Mouse (Mus musculus): ENCODE results near the gene Ppp4c. TPM values are rescaled to one million over a fixed set of nuclear protein-coding genes. Genes with fewer than 3 reads are reported as not detected.

Gene Ppp4c
- 10 to 100 TPM; 74.6 to 74.7 TPM for total RNA-seq (2021)
- long read RNA-seq, experiment 1, transcript Ppp4c-211 (8 exons, 1,400 nt) = minor isoform, 33 of 91 reads
- long read RNA-seq, experiment 1, transcript Ppp4c-201 (9 exons, 1,359 nt) = major isoform, 39 of 91 reads
- long read RNA-seq, experiment 1, partial matches to known transcripts = 5 of 91 reads
- long read RNA-seq, experiment 1, other reads (novel, unspliced or antisense) = 14 of 91 reads
- long read RNA-seq, experiment 2, transcript Ppp4c-211 (8 exons, 1,400 nt) = minor isoform, 45 of 119 reads
- long read RNA-seq, experiment 2, transcript Ppp4c-201 (9 exons, 1,359 nt) = major isoform, 53 of 119 reads
- long read RNA-seq, experiment 2, partial matches to known transcripts = 5 of 119 reads
- long read RNA-seq, experiment 2, other reads (novel, unspliced or antisense) = 14 of 119 reads

- DNase-seq (ENCODE audit: low spot score in 2 of 2) = peak; percentile 94 to 99
These were observed at the start of gene Ppp4c for GRCm38 (mm10) chr7:126791851-126792720. Gene Ppp4c, minus strand, starts transcription at chr7:126792496.

- DNase-seq (ENCODE audit: low spot score in 2 of 2) = no peak
These were observed 41.0 kb upstream of the Ppp4c start for GRCm38 (mm10) chr7:126833294-126833693.

GRCm38 (mm10) chr7:126832036-126832598 is 39.8 kb upstream of the Ppp4c start:
- peak in 1 of 2 experiments; percentile 64 for DNase-seq (ENCODE audit: low spot score in 2 of 2)

- DNase-seq (ENCODE audit: low spot score in 2 of 2) = no peak
These were observed 39.2 kb upstream of the Ppp4c start, which contains the start of gene 4930451I11Rik for GRCm38 (mm10) chr7:126831539-126831938. Gene 4930451I11Rik, minus strand, starts transcription at chr7:126831639.

GRCm38 (mm10) chr7:126825952-126826351 is 33.7 kb upstream of the Ppp4c start:
- no peak for DNase-seq (ENCODE audit: low spot score in 2 of 2)

- no peak for DNase-seq (ENCODE audit: low spot score in 2 of 2)
These were observed 33.1 kb upstream of the Ppp4c start for GRCm38 (mm10) chr7:126825403-126825802.

GRCm38 (mm10) chr7:126823940-126824339 is 31.6 kb upstream of the Ppp4c start:
- no peak for DNase-seq (ENCODE audit: low spot score in 2 of 2)

GRCm38 (mm10) chr7:126823202-126823711 is 31.0 kb upstream of the Ppp4c start:
- DNase-seq (ENCODE audit: low spot score in 2 of 2) = no peak

GRCm38 (mm10) chr7:126822741-126823140 is 30.4 kb upstream of the Ppp4c start:
- no peak for DNase-seq (ENCODE audit: low spot score in 2 of 2)

- peak; percentile 65 to 80 for DNase-seq (ENCODE audit: low spot score in 2 of 2)
These were observed 29.7 kb upstream of the Ppp4c start for GRCm38 (mm10) chr7:126821835-126822511.

- DNase-seq (ENCODE audit: low spot score in 2 of 2) = no peak
These were observed 26.5 kb upstream of the Ppp4c start for GRCm38 (mm10) chr7:126818818-126819217.

- DNase-seq (ENCODE audit: low spot score in 2 of 2) = no peak
These were observed 25.3 kb upstream of the Ppp4c start for GRCm38 (mm10) chr7:126817595-126817994.

- no peak for DNase-seq (ENCODE audit: low spot score in 2 of 2)
These were observed 24.2 kb upstream of the Ppp4c start for GRCm38 (mm10) chr7:126816494-126816893.

- DNase-seq (ENCODE audit: low spot score in 2 of 2) = no peak
These were observed 23.5 kb upstream of the Ppp4c start for GRCm38 (mm10) chr7:126815726-126816222.

GRCm38 (mm10) chr7:126809723-126810369 is 17.6 kb upstream of the Ppp4c start:
- no peak for DNase-seq (ENCODE audit: low spot score in 2 of 2)

GRCm38 (mm10) chr7:126808703-126809455 is 16.6 kb upstream of the Ppp4c start:
- peak; percentile 68 to 88 for DNase-seq (ENCODE audit: low spot score in 2 of 2)

- no peak for DNase-seq (ENCODE audit: low spot score in 2 of 2)
These were observed 15.1 kb upstream of the Ppp4c start for GRCm38 (mm10) chr7:126807405-126807804.

- no peak for DNase-seq (ENCODE audit: low spot score in 2 of 2)
These were observed 14.7 kb upstream of the Ppp4c start for GRCm38 (mm10) chr7:126806956-126807355.

- DNase-seq (ENCODE audit: low spot score in 2 of 2) = no peak
These were observed 11.5 kb upstream of the Ppp4c start for GRCm38 (mm10) chr7:126803751-126804150.

All from gastrocnemius, postnatal 4 days (tissue).